In the genomic region with DNA sequence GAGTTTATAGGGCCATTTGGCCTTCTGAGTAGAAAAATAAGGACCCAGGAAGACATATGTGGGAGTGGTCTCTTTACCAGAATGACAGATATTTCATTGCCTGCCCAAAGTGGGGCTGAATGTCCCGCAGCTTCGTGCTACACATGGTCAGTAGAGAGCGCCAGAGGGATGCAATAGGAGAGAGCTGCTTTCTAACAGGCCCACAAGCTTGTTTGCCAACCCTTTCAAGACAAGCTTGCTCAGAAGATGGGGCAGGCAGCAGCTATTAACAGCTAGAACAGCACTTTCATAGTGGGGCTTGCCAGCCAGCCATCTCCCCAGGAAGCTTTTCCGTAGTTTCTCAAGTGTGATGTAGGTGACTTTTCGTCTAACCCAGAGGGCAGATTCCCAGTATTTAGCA, we compare ENCODE assay signal across 10 mouse cellular contexts. TPM values are rescaled to one million over a fixed set of nuclear protein-coding genes. Genes with fewer than 3 reads are reported as not detected.
DNase-seq lines count a peak whose midpoint lies in the region; ATAC-seq and TF ChIP-seq lines count a peak whose summit lies in the region.
"Had no signal": no experiment of that assay in that cellular context is flagged by ENCODE, and none has a peak within 500 bp of the region (broad histone marks: within the 10 kb centered on the region; RNA-seq: fewer than 3 reads in every experiment).

No protein-coding gene starts in this region.

- no peak for TF ChIP-seq POLR2A in limb, embryonic 14.5 days (IDR thresholded peaks at IDR 0.05; ENCODE audit: borderline replicate concordance, extremely low read depth, insufficient read depth, insufficient read length)

- no peaks in the 10 kb centered on the region for H3K27me3 ChIP-seq in midbrain, embryonic 10.5 days (ENCODE audit: low read depth, poor library complexity, severe bottlenecking)
- no peaks in the 10 kb centered on the region for H3K27me3 ChIP-seq in midbrain, embryonic 11.5 days (ENCODE audit: control insufficient read depth, insufficient read depth, low read length)
- H3K27me3 ChIP-seq in embryonic facial prominence, embryonic 14.5 days (replicated peaks; ENCODE audit: control insufficient read depth, insufficient read depth, low read length): no peaks in the 10 kb centered on the region
- H3K27me3 ChIP-seq in limb, embryonic 14.5 days (ENCODE audit: control insufficient read depth, insufficient read depth, low read length): no peaks in the 10 kb centered on the region
- H3K27me3 ChIP-seq in stomach, postnatal 0 days (ENCODE audit: control insufficient read depth, insufficient read depth, low read length): no peaks in the 10 kb centered on the region

- H3K4me3 ChIP-seq in midbrain, embryonic 10.5 days: no peak overlapping the region
- no peak overlapping the region for H3K4me3 ChIP-seq in midbrain, embryonic 11.5 days (ENCODE audit: low read depth, low read length)
- no peak overlapping the region for H3K4me3 ChIP-seq in embryonic facial prominence, embryonic 14.5 days (ENCODE audit: low read depth, low read length)
- H3K4me3 ChIP-seq in limb, embryonic 14.5 days (replicated peaks; ENCODE audit: low read length): no peak overlapping the region
- H3K4me3 ChIP-seq in stomach, postnatal 0 days (ENCODE audit: low read depth, low read length): no peak overlapping the region

- DNase-seq in cerebellum, postnatal 14 days: peak; percentile 44 to 59
- DNase-seq in cerebellum, adult 9-10 months: no peak
- DNase-seq in midbrain, embryonic 10.5 days (ENCODE audit: low spot score): peak; percentile 32
- no peak for DNase-seq in midbrain, embryonic 11.5 days (ENCODE audit: low spot score, missing footprints)
- DNase-seq in embryonic facial prominence, embryonic 14.5 days (ENCODE audit: low spot score): peak; percentile 83
- peak; percentile 74 for DNase-seq in limb, embryonic 14.5 days (ENCODE audit: low spot score)
- peak; percentile 49 for DNase-seq in stomach, postnatal 0 days (ENCODE audit: low spot score)
- no peak for DNase-seq in cerebellum, adult 11-12 months

- no peaks in the 10 kb centered on the region for H3K36me3 ChIP-seq in midbrain, embryonic 10.5 days
- H3K36me3 ChIP-seq in midbrain, embryonic 11.5 days (ENCODE audit: control insufficient read depth, insufficient read depth, low read length): no peaks in the 10 kb centered on the region
- no peaks in the 10 kb centered on the region for H3K36me3 ChIP-seq in embryonic facial prominence, embryonic 14.5 days (ENCODE audit: control insufficient read depth, insufficient read depth, low read length)
- no peaks in the 10 kb centered on the region for H3K36me3 ChIP-seq in limb, embryonic 14.5 days (ENCODE audit: control insufficient read depth, insufficient read depth, low read length)
- H3K36me3 ChIP-seq in stomach, postnatal 0 days (ENCODE audit: control insufficient read depth, insufficient read depth, low read length): no peaks in the 10 kb centered on the region
- H3K36me3 ChIP-seq: G1E had no signal

- peak; percentile 87 for TF ChIP-seq CTCF in stomach, postnatal 0 days (IDR thresholded peaks at IDR 0.05; ENCODE audit: low read depth)

- H3K27ac ChIP-seq in midbrain, embryonic 10.5 days (replicated peaks): no peak overlapping the region
- H3K27ac ChIP-seq in midbrain, embryonic 11.5 days (ENCODE audit: low read depth, low read length): no peak overlapping the region
- H3K27ac ChIP-seq in embryonic facial prominence, embryonic 14.5 days (replicated peaks; ENCODE audit: low read depth, low read length): no peak overlapping the region
- no peak overlapping the region for H3K27ac ChIP-seq in limb, embryonic 14.5 days (replicated peaks; ENCODE audit: low read depth, low read length)
- H3K27ac ChIP-seq in stomach, postnatal 0 days (replicated peaks): no peak overlapping the region

- no peak overlapping the region for H3K4me2 ChIP-seq in midbrain, embryonic 11.5 days
- H3K4me2 ChIP-seq in embryonic facial prominence, embryonic 14.5 days (ENCODE audit: low read depth, low read length): no peak overlapping the region
- H3K4me2 ChIP-seq in limb, embryonic 14.5 days (replicated peaks; ENCODE audit: low read depth, low read length, severe bottlenecking): no peak overlapping the region
- no peak overlapping the region for H3K4me2 ChIP-seq in stomach, postnatal 0 days (replicated peaks; ENCODE audit: low read depth)

- no peak overlapping the region for H3K9ac ChIP-seq in midbrain, embryonic 11.5 days (ENCODE audit: low read length)
- no peak overlapping the region for H3K9ac ChIP-seq in embryonic facial prominence, embryonic 14.5 days (ENCODE audit: low read depth, low read length)
- H3K9ac ChIP-seq in limb, embryonic 14.5 days (ENCODE audit: low read depth, low read length, severe bottlenecking): no peak overlapping the region
- no peak overlapping the region for H3K9ac ChIP-seq in stomach, postnatal 0 days (ENCODE audit: low read length)

- TF ChIP-seq EP300 in stomach, postnatal 0 days (optimal IDR thresholded peaks at IDR 0.05): no peak

- H3K4me1 ChIP-seq in midbrain, embryonic 10.5 days: 0 out of 2 replicates have a peak, but pooled peaks cover 2% of the 10 kb centered on the region
- H3K4me1 ChIP-seq in midbrain, embryonic 11.5 days (ENCODE audit: control insufficient read depth, insufficient read depth, low read length): no peaks in the 10 kb centered on the region
- no peaks in the 10 kb centered on the region for H3K4me1 ChIP-seq in embryonic facial prominence, embryonic 14.5 days (ENCODE audit: control insufficient read depth, insufficient read depth, low read length)
- no peaks in the 10 kb centered on the region for H3K4me1 ChIP-seq in limb, embryonic 14.5 days (ENCODE audit: control insufficient read depth, insufficient read depth, low read length)
- H3K4me1 ChIP-seq in stomach, postnatal 0 days (replicated peaks; ENCODE audit: control insufficient read depth, insufficient read depth): no peaks in the 10 kb centered on the region

- WGBS in midbrain, embryonic 10.5 days: 21% methylated on average over 5 of the region's 5 CpGs
- WGBS in midbrain, embryonic 11.5 days: 21% methylated on average over 5 of the region's 5 CpGs
- WGBS in embryonic facial prominence, embryonic 14.5 days: 19% methylated on average over 5 of the region's 5 CpGs
- 13% methylated on average over 5 of the region's 5 CpGs for WGBS in limb, embryonic 14.5 days
- 16% methylated on average over 5 of the region's 5 CpGs for WGBS in stomach, postnatal 0 days

- H3K9me3 ChIP-seq in midbrain, embryonic 10.5 days (replicated peaks): no peaks in the 10 kb centered on the region
- H3K9me3 ChIP-seq in midbrain, embryonic 11.5 days (ENCODE audit: control insufficient read depth, low read length): no peaks in the 10 kb centered on the region
- no peaks in the 10 kb centered on the region for H3K9me3 ChIP-seq in embryonic facial prominence, embryonic 14.5 days (ENCODE audit: control insufficient read depth, low read length)
- no peaks in the 10 kb centered on the region for H3K9me3 ChIP-seq in limb, embryonic 14.5 days (ENCODE audit: control insufficient read depth, low read length)
- H3K9me3 ChIP-seq in stomach, postnatal 0 days (ENCODE audit: control insufficient read depth, low read length): no peaks in the 10 kb centered on the region
- H3K9me3 ChIP-seq: G1E had no signal

- ATAC-seq in midbrain, embryonic 11.5 days (ENCODE audit: low FRiP score): no peak
- no peak for ATAC-seq in embryonic facial prominence, embryonic 14.5 days (ENCODE audit: low read depth)
- no peak for ATAC-seq in limb, embryonic 14.5 days (ENCODE audit: low FRiP score, low read depth)
- no peak for ATAC-seq in stomach, postnatal 0 days (ENCODE audit: low FRiP score, low TSS enrichment)

RNA-seq across cellular contexts. Expression of a gene that starts 42.0 kb away (rescaled TPM):
- not detected in 2 replicates for polyA plus RNA-seq in midbrain, embryonic 10.5 days (2016; fragmentation: Nextera tagmentation; extraction: Ambion mirVana)
- polyA plus RNA-seq in midbrain, embryonic 11.5 days (2014; fragmentation: Nextera tagmentation; extraction: Ambion mirVana): 0.11 TPM in 1 of 2 replicates, not detected in the other
- polyA plus RNA-seq in embryonic facial prominence, embryonic 14.5 days (2014; fragmentation: Nextera tagmentation; extraction: Ambion mirVana): 2.0 and 3.0 TPM in 2 replicates
- polyA plus RNA-seq in limb, embryonic 14.5 days (2012; rRNA removed): 0.17 and 0.65 TPM in 2 replicates
- polyA plus RNA-seq in limb, embryonic 14.5 days (2014; fragmentation: Nextera tagmentation; extraction: Ambion mirVana): 0.23 TPM in 1 of 2 replicates, not detected in the other
- 95.3 and 95.5 TPM in 2 replicates for polyA plus RNA-seq in stomach, postnatal 0 days (2015; fragmentation: Nextera tagmentation; extraction: Ambion mirVana)
- polyA plus RNA-seq: frontal cortex, adult 2 months; G1E had no signal

RNA-seq across cellular contexts. Expression of a gene that starts 46.2 kb away (rescaled TPM):
- polyA plus RNA-seq in midbrain, embryonic 10.5 days (2016; fragmentation: Nextera tagmentation; extraction: Ambion mirVana): 102 and 107 TPM in 2 replicates
- polyA plus RNA-seq in midbrain, embryonic 11.5 days (2014; fragmentation: Nextera tagmentation; extraction: Ambion mirVana): 131 and 138 TPM in 2 replicates
- polyA plus RNA-seq in embryonic facial prominence, embryonic 14.5 days (2014; fragmentation: Nextera tagmentation; extraction: Ambion mirVana): 49.5 and 56.0 TPM in 2 replicates
- 31.7 and 34.6 TPM in 2 replicates for polyA plus RNA-seq in limb, embryonic 14.5 days (2012; rRNA removed)
- 53.2 and 54.8 TPM in 2 replicates for polyA plus RNA-seq in limb, embryonic 14.5 days (2014; fragmentation: Nextera tagmentation; extraction: Ambion mirVana)
- polyA plus RNA-seq in stomach, postnatal 0 days (2015; fragmentation: Nextera tagmentation; extraction: Ambion mirVana): 26.7 and 30.4 TPM in 2 replicates

Comparison
In these comparisons a context has a peak if more than half of its experiments do, and no peak if none do; other contexts are left out.
1. DNase-seq: peak in cerebellum, postnatal 14 days (2 of 2), midbrain, embryonic 10.5 days (single experiment), embryonic facial prominence, embryonic 14.5 days (single experiment), limb, embryonic 14.5 days (single experiment) and stomach, postnatal 0 days (single experiment); none in cerebellum, adult 9-10 months (single experiment), midbrain, embryonic 11.5 days (single experiment) and cerebellum, adult 11-12 months (single experiment).
2. RNA of a gene that starts 42.0 kb away (polyA plus RNA-seq): 95.3 to 95.5 TPM in stomach, postnatal 0 days; 2.0 to 3.0 TPM in embryonic facial prominence, embryonic 14.5 days, 0.17 to 0.65 TPM in limb, embryonic 14.5 days, 0.11 TPM in midbrain, embryonic 11.5 days and not detected in midbrain, embryonic 10.5 days; every median in the first group is over 10 times any median in the second.